Mouse (Mus musculus) gastrocnemius, postnatal 25 days (tissue): ENCODE results near the gene Il9r. TPM values are rescaled to one million over a fixed set of nuclear protein-coding genes. Genes with fewer than 3 reads are reported as not detected.

ENCODE experiments used
- DNase-seq: peaks from one replicate; pipeline ENCODE4 v3.0.0; 2022
- long read RNA-seq, 2 experiments: library from polyadenylated mRNA; stranded (forward); transcript quantifications; one replicate each; pipeline ENCODE4 v2.0.0; 2021
- total RNA-seq, 2 experiments: library from RNA; stranded (reverse); gene quantifications; 1 replicate in 1 of 2; 2 replicates in 1 of 2; pipeline ENCODE4 v1.2.3; 2021

Il9r gene
- not detected for total RNA-seq
- long read RNA-seq, experiment 1, result 0 reads
- long read RNA-seq, experiment 2, result 0 reads

GRCm38 (mm10) chr11:32200075-32200601 is at the start of gene Il9r:
Il9r (minus strand) TSS chr11:32200279.
- DNase-seq, result no peak

- no peak for DNase-seq
These were observed 48.3 kb upstream of the Il9r start for GRCm38 (mm10) chr11:32248350-32248749.

- no peak for DNase-seq
These were observed 47.0 kb upstream of the Il9r start for GRCm38 (mm10) chr11:32247068-32247467.

GRCm38 (mm10) chr11:32245614-32246013 is 45.5 kb upstream of the Il9r start:
- no peak for DNase-seq

GRCm38 (mm10) chr11:32244617-32245016 is 44.5 kb upstream of the Il9r start:
- DNase-seq, result no peak

GRCm38 (mm10) chr11:32244064-32244463 is 44.0 kb upstream of the Il9r start:
- peak; percentile 60 for DNase-seq

GRCm38 (mm10) chr11:32243205-32243955 is 43.3 kb upstream of the Il9r start:
- DNase-seq, result no peak

- DNase-seq, result no peak
These were observed 42.1 kb upstream of the Il9r start for GRCm38 (mm10) chr11:32242209-32242608.

GRCm38 (mm10) chr11:32241391-32241790 is 41.3 kb upstream of the Il9r start:
- DNase-seq, result no peak

GRCm38 (mm10) chr11:32238093-32238860 is 38.2 kb upstream of the Il9r start:
- DNase-seq, result peak; percentile 51

GRCm38 (mm10) chr11:32237411-32237795 is 37.3 kb upstream of the Il9r start:
- DNase-seq, result no peak

- DNase-seq, result no peak
These were observed 36.8 kb upstream of the Il9r start for GRCm38 (mm10) chr11:32236712-32237410.

- no peak for DNase-seq
These were observed 36.1 kb upstream of the Il9r start for GRCm38 (mm10) chr11:32236132-32236531.

GRCm38 (mm10) chr11:32235646-32236045 is 35.6 kb upstream of the Il9r start:
- DNase-seq, result peak; percentile 83

- no peak for DNase-seq
These were observed 34.9 kb upstream of the Il9r start for GRCm38 (mm10) chr11:32234816-32235485.

GRCm38 (mm10) chr11:32233895-32234294 is 33.8 kb upstream of the Il9r start:
- DNase-seq, result no peak

- DNase-seq, result no peak
These were observed 32.8 kb upstream of the Il9r start for GRCm38 (mm10) chr11:32232848-32233247.

- no peak for DNase-seq
These were observed 31.0 kb upstream of the Il9r start for GRCm38 (mm10) chr11:32231125-32231524.

GRCm38 (mm10) chr11:32230220-32230619 is 30.1 kb upstream of the Il9r start:
- no peak for DNase-seq

- no peak for DNase-seq
These were observed 28.3 kb upstream of the Il9r start for GRCm38 (mm10) chr11:32228292-32228845.

- no peak for DNase-seq
These were observed 27.5 kb upstream of the Il9r start for GRCm38 (mm10) chr11:32227555-32227954.

GRCm38 (mm10) chr11:32227041-32227440 is 27.0 kb upstream of the Il9r start:
- DNase-seq, result no peak
